Mouse (Mus musculus) stomach, adult 2 months (tissue): ENCODE data around the gene Ckb. TPM values are rescaled to one million over a fixed set of nuclear protein-coding genes. Genes with fewer than 3 reads are reported as not detected.

Experiments used
- polyA plus RNA-seq: library from polyadenylated mRNA; depleted of rRNA; stranded (reverse); fragments of >200 nt; gene quantifications from 2 replicates; pipeline ENCODE4 v1.2.3, GENCODE M21; 2012; rRNA removed

Ckb gene
- 778 and 1,172 TPM in 2 replicates for polyA plus RNA-seq

DNA sequence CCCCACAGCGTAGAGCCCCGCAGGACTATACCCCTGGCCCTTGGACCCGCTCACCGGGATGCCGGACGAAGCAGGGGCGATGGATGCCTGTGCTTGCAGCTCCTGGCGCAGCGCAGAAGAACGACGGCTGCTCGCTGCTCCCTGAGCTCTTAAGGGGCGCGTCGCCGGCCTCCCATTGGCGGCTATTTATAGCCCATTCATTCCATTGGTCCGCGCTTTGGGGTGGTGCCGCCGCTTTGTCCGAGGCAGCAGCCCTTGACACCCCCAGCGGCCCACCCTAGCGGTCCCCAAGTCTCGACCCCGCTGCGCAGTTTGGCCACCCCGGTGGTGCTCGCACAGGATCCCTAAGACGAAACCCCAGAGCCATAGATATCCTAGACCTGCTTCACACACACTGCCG, at the start of gene Ckb:
Gene Ckb, minus strand, starts transcription at position 163 of the 400 bp plus-strand sequence.

DNA sequence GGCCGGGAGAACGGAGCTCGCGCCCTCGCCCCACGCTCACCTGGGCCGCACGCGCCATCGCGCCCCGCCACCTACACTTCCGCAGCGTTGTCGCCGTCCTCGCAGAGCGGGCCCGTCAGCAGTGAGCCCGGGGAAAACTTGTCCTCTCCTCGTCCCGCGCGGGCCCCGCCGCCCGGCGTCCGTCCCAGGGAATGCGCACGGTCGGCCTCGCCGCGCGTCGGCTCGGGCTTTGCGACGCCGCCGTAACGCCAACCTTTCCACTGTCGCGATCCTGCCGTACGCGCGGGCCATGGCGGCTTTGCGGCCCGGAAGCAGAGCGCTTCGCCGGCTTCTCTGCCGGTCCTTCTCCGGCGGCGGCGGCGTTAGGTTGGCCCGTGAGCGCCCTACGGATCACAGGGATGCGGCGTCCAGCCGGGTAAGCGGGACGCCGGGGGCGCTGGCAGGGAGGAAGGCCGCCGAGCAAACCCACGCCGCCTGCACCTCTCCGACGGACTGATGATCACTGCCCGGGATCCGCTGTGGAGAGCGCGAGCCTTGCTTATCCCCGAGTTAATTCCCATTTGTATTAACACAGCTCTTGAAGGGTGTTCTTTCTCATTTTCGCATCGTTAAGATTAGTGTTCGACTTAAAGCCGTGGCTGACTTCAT, 41.0 kb upstream of the Ckb start, which contains the start of the genes Bag5 and Apopt1:
Gene Bag5, minus strand, starts transcription at position 254 of the 648 bp plus-strand sequence.
Gene Apopt1, plus strand, starts transcription at position 258 of the 648 bp plus-strand sequence.

GRCm38 (mm10) chr12:111677882-111678669, 5.9 kb upstream of the Ckb start, which contains the start of gene Trmt61a:
Gene Trmt61a (plus strand): TSS chr12:111678105.

Other genes with a start within 250 kb of the Ckb start
- 9.5 and 10.2 TPM in 2 replicates for gene Tnfaip2, start 229.9 kb downstream of the Ckb start, polyA plus RNA-seq
- gene Gm266, start 186.5 kb downstream of the Ckb start, polyA plus RNA-seq: 0.45 and 1.3 TPM in 2 replicates
- 38.7 and 59.9 TPM in 2 replicates for gene Eif5, start 134.3 kb downstream of the Ckb start, polyA plus RNA-seq
- 10.6 and 12.1 TPM in 2 replicates for gene Mark3, start 97.8 kb downstream of the Ckb start, polyA plus RNA-seq
- gene Trmt61a, start 5.8 kb upstream of the Ckb start, polyA plus RNA-seq: 26.5 and 29.4 TPM in 2 replicates
- 1.9 and 3.1 TPM in 2 replicates for gene Bag5, start 40.9 kb upstream of the Ckb start, polyA plus RNA-seq
- gene Apopt1, start 40.9 kb upstream of the Ckb start, polyA plus RNA-seq: 33.7 and 36.3 TPM in 2 replicates
- gene Klc1, start 86.5 kb upstream of the Ckb start, polyA plus RNA-seq: 31.1 and 42.6 TPM in 2 replicates
- 2.9 and 3.3 TPM in 2 replicates for gene Xrcc3, start 141.5 kb upstream of the Ckb start, polyA plus RNA-seq
- 16.7 and 17.7 TPM in 2 replicates for gene Zfyve21, start 141.8 kb upstream of the Ckb start, polyA plus RNA-seq
- 10.0 and 10.8 TPM in 2 replicates for gene Ppp1r13b, start 235.8 kb upstream of the Ckb start, polyA plus RNA-seq